Mouse (Mus musculus): ENCODE data around the gene Tbk1. TPM values are rescaled to one million over a fixed set of nuclear protein-coding genes. Genes with fewer than 3 reads are reported as not detected.
A peak's percentile ranks its signal among the peaks of the same experiment; 100 is the strongest.

The Tbk1 gene
- total RNA-seq, 2 experiments from 2014 or later, result 57.1 to 105 TPM

GRCm38 (mm10) chr10:121596580-121596979 lies 10.0 kb upstream of the Tbk1 start:
- no peak for ATAC-seq (replicated peaks; ENCODE audit: low FRiP score, poor library complexity, severe bottlenecking)

GRCm38 (mm10) chr10:121591106-121591505 lies 4.5 kb upstream of the Tbk1 start:
- ATAC-seq (replicated peaks; ENCODE audit: low FRiP score, poor library complexity, severe bottlenecking), result no peak

DNA sequence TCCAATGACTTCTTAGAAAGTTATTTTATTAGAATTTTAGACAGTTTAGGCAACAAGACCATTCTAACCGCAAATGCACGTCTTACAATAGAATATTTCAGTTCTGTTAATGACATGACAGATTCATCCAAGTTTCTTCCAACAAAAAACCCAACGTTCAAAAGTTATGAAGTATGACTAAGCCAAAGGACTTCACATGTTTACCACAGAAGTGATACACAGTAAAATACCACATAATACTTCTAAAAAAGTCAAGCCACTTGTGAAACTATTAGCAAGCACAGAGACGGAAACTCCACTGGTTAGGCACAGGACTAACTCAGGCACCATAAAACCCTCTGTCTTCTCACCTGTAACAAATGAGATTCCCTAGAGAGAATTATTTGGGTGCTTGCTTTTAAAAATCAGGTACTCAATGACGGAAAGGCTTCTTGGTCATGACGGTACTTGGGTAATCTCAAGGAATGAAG lies 819 bp upstream of the Tbk1 start:
- ATAC-seq (replicated peaks; ENCODE audit: low FRiP score, poor library complexity, severe bottlenecking), result no peak

GRCm38 (mm10) chr10:121585791-121586642 lies 570 bp downstream of the Tbk1 start:
- peak; percentile 27; the same call in 1 of the 2 replicates for ATAC-seq (replicated peaks; ENCODE audit: low FRiP score, poor library complexity, severe bottlenecking)

GRCm38 (mm10) chr10:121585056-121585790 lies 1.4 kb downstream of the Tbk1 start:
- no peak for ATAC-seq (replicated peaks; ENCODE audit: low FRiP score, poor library complexity, severe bottlenecking)

DNA sequence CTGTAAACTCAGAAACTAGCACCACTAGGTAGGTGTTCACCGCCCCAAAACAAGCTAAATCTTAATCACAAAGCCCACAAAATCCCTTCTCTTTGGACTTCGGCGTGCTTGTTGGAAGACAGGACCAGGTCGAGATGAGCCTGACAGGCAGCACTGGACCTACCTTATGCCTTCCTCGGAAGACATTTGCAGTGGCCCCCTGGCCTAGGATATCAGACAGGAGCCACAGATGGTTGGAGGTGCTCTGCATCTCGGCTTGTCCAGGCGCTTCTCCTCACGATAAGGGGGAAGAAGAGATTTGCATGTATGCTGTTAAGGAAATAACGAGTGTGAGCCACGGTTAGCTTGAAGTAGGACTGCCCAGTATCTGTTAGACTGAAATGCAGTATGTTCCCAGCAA lies 2.6 kb downstream of the Tbk1 start:
- no peak for ATAC-seq (replicated peaks; ENCODE audit: low FRiP score, poor library complexity, severe bottlenecking)

GRCm38 (mm10) chr10:121583016-121583415 lies 3.6 kb downstream of the Tbk1 start:
- no peak for ATAC-seq (replicated peaks; ENCODE audit: low FRiP score, poor library complexity, severe bottlenecking)

DNA sequence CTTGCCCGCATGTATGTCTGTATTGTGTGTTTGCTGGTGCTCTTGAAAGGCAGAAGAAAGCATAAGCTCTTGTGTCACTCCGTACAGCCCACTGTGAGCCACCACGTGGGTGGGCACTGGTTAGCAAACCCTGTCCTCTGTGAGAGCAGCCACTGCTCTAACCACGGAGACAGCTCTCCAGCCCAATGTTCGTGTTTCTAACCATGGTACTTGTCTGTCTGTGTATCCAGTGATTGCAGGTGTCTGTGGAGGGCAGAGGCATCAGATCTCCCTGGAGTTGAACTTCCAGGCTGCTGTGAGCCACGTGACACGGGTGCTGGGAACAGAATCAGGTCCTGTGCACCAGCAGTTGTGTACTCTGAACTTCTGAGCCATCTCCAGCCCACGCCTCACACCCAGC lies 4.3 kb downstream of the Tbk1 start:
- ATAC-seq (replicated peaks; ENCODE audit: low FRiP score, poor library complexity, severe bottlenecking), result no peak

GRCm38 (mm10) chr10:121581405-121581804 lies 5.2 kb downstream of the Tbk1 start:
- ATAC-seq (replicated peaks; ENCODE audit: low FRiP score, poor library complexity, severe bottlenecking), result no peak

GRCm38 (mm10) chr10:121580381-121580780 lies 6.2 kb downstream of the Tbk1 start:
- ATAC-seq (replicated peaks; ENCODE audit: low FRiP score, poor library complexity, severe bottlenecking), result no peak

DNA sequence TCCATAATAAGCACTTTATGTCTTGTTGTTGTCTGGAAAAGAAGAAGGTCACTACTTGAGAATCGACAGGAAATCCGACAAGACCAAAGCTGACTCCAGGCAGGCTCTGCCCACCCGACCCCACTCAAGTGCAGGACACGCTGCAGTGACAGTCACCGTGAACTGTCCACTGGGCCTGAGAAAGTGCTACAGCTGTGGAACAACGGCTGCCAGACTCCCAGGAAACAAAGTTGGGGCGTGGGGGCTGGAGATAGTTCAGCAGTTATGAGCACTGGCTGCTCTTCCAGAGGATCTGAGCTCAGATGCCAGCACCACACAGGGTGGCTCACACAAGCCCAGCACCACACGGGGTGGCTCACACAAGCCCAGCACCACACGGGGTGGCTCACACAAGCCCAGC lies 10.2 kb downstream of the Tbk1 start:
- no peak for ATAC-seq (replicated peaks; ENCODE audit: low FRiP score, poor library complexity, severe bottlenecking)

- no peak for ATAC-seq (replicated peaks; ENCODE audit: low FRiP score, poor library complexity, severe bottlenecking)
Measured at GRCm38 (mm10) chr10:121571511-121572147, 15.0 kb downstream of the Tbk1 start.

- no peak for ATAC-seq (replicated peaks; ENCODE audit: low FRiP score, poor library complexity, severe bottlenecking)
Measured at GRCm38 (mm10) chr10:121571031-121571430, 15.6 kb downstream of the Tbk1 start.

GRCm38 (mm10) chr10:121569796-121570195 lies 16.8 kb downstream of the Tbk1 start:
- ATAC-seq (replicated peaks; ENCODE audit: low FRiP score, poor library complexity, severe bottlenecking), result 0 out of 2 replicates have a peak, but pooled peaks have one; percentile 1

- peak; percentile 98 for ATAC-seq (replicated peaks; ENCODE audit: low FRiP score, poor library complexity, severe bottlenecking)
Measured at GRCm38 (mm10) chr10:121569001-121569589, 17.5 kb downstream of the Tbk1 start.

DNA sequence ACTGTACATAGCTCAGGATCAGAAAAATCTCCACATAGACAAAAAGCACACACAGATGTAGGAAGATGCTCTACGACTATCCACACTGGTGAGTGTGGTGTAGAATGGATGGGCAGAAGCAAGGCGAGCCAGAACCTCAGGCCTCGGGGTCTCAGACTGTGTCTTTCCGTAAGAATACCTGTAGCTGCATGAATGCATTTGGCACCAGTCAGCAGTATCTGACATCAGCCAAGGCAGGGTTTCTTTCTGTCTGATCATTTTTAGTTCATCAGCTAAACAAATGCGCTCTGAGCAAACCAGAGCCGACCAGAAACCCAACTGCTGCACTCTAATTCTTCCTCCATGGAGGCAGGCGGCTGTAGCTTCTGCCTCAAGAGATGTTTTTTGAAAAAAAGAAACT lies 18.1 kb downstream of the Tbk1 start:
- ATAC-seq (replicated peaks; ENCODE audit: low FRiP score, poor library complexity, severe bottlenecking), result no peak

DNA sequence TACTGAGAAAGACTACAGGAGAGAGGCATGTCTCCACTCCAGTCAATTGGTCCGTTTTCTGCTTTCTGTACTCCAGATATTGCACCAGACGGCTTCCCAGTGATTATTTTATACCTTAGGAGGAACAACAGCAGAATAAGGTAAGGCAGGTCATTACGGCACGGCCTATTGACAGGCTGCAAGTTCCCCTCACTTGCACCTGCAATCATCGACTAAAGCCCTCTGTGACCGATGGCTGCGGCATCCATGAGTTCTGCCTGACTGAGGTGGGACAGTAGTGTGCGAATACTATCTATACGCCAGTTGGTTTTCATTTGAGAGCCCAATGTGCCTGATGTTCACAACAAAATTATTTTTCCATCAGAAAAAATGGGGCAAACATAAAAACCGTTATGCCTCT lies 18.6 kb downstream of the Tbk1 start:
- ATAC-seq (replicated peaks; ENCODE audit: low FRiP score, poor library complexity, severe bottlenecking), result no peak

DNA sequence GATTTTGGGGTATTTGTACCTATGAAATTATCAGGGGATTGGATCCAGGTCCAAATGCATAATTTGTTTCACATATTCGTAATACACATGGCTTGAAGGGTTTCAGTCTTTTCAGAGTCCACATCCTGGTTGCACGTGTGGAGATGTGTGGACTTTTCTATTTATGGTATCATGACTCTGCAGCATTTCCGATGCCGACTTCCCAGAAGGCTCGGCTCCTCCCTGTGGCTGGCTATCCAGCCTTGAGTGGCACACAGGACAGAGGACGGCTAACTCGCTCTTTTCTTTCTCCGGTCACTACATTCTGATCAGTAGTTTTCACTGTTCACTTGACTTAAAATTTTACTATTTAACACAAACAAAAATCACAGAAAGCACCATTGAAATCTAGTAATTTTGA lies 22.1 kb downstream of the Tbk1 start:
- no peak for ATAC-seq (replicated peaks; ENCODE audit: low FRiP score, poor library complexity, severe bottlenecking)

DNA sequence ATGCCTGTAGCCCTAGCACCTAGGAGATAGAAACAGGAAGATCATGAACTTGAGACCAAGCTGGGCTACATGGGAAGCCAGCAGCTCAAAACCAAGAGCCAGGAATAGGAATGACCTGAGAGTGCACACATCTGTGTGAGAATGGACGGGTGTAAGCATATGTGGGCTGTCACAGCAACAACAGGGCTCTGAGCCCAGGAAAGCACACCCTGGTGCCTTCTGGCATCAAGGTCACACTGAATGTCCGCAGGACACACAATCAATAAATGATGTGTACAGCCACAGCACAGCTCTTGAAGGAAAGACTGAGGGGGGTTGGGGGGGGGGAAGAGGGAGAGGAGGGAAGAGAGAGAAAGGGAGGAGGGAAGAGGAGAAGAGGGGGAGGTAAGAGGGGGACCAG lies 28.4 kb downstream of the Tbk1 start:
- ATAC-seq (replicated peaks; ENCODE audit: low FRiP score, poor library complexity, severe bottlenecking), result no peak

DNA sequence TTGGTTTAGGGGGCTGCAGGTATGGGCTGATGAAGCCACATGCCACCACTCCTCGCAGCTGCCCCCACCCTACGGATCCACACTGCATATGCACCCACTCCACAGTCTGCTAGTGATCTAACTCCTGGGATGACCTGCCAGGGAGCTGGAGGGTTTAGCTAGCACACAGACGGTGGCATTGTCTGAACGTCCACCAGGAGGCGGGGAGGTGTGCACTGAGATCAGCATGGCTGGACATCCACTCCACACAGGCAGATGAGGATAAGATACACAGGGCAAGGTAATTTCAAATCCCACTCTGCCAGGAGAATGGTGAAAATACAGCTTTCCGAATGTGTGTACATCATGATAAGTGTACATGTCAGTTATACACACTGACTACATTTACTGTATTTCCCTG lies 30.3 kb downstream of the Tbk1 start:
- ATAC-seq (replicated peaks; ENCODE audit: low FRiP score, poor library complexity, severe bottlenecking), result peak; percentile 90
